Comparison of ENCODE assay signal across 8 mouse cellular contexts in the genomic region with DNA sequence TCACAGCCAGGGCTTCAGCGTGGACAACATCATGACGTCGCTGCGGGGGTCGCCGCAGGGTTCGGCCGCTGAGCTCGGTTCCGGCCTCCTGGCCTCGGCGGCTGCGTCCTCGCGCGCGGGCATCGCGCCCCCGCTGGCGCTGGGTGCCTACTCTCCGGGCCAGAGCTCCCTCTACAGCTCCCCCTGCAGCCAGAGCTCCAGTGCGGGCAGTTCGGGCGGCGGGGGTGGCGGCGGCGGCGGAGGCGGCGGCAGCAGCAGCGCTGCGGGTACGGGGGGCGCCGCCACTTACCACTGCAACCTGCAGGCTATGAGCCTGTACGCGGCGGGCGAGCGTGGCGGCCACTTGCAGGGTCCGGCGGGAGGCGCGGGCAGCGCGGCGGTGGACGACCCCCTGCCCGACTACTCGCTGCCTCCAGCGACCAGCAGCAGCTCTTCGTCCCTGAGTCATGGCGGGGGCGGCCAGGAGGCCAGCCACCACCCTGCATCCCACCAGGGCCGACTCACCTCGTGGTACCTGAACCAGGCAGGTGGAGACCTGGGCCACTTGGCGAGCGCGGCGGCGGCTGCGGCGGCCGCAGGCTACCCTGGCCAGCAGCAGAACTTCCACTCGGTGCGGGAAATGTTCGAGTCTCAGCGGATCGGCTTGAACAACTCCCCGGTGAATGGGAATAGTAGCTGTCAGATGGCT. TPM values are rescaled to one million over a fixed set of nuclear protein-coding genes. Genes with fewer than 3 reads are reported as not detected.
A peak's percentile ranks its signal among the peaks of the same experiment; 100 is the strongest.
DNase-seq lines count a peak whose midpoint lies in the region; ATAC-seq and TF ChIP-seq lines count a peak whose summit lies in the region.

No protein-coding gene starts in this region.

- H3K36me3 ChIP-seq in heart, postnatal 0 days (replicated peaks; ENCODE audit: control insufficient read depth, insufficient read depth, low read length): no peaks in the 10 kb centered on the region
- peaks cover 7% of the 10 kb centered on the region; the same call in 1 of the 2 replicates for H3K36me3 ChIP-seq in limb, embryonic 10.5 days
- H3K36me3 ChIP-seq in midbrain, embryonic 13.5 days: no peaks in the 10 kb centered on the region

- H3K27me3 ChIP-seq in heart, postnatal 0 days (ENCODE audit: control insufficient read depth, insufficient read depth, low read length): peaks cover 85% of the 10 kb centered on the region
- H3K27me3 ChIP-seq in limb, embryonic 10.5 days (ENCODE audit: low read depth, poor library complexity, severe bottlenecking): peaks cover 99% of the 10 kb centered on the region
- H3K27me3 ChIP-seq in midbrain, embryonic 13.5 days: peaks cover 91% of the 10 kb centered on the region

- no peak for TF ChIP-seq CTCF in cortical plate, adult 2 months (IDR thresholded peaks at IDR 0.05; ENCODE audit: extremely low read depth, insufficient read depth, low read length)
- TF ChIP-seq CTCF in heart, postnatal 0 days (IDR thresholded peaks at IDR 0.05; ENCODE audit: low read depth): peak; percentile 12; the same call in 1 of the 2 replicates

- TF ChIP-seq EP300 in heart, postnatal 0 days (IDR thresholded peaks at IDR 0.05; ENCODE audit: low read depth): no peak

- no peak for TF ChIP-seq POLR2A in cortical plate, adult 2 months (IDR thresholded peaks at IDR 0.05; ENCODE audit: extremely low read depth, insufficient read depth, low read length)

- peak overlapping the region; percentile 63; the same call in 1 of the 2 replicates for H3K27ac ChIP-seq in cortical plate, adult 2 months (ENCODE audit: insufficient read depth, low read length)
- H3K27ac ChIP-seq in heart, postnatal 0 days (ENCODE audit: low read depth): peak overlapping the region; percentile 89
- peak overlapping the region; percentile 91 for H3K27ac ChIP-seq in limb, embryonic 10.5 days
- H3K27ac ChIP-seq in midbrain, embryonic 13.5 days: peak overlapping the region; percentile 25; the same call in 1 of the 2 replicates

- under 1% methylated on average over 63 of the region's 73 CpGs for WGBS in heart, postnatal 0 days
- under 1% methylated on average over 69 of the region's 73 CpGs for WGBS in limb, embryonic 10.5 days
- under 1% methylated on average over 50 of the region's 73 CpGs for WGBS in midbrain, embryonic 13.5 days

- DNase-seq in right cerebral cortex, postnatal 4 days: peak; percentile 23
- DNase-seq in right cerebral cortex, postnatal 10 days (ENCODE audit: low spot score in 2 of 2): no peak
- no peak for DNase-seq in heart, postnatal 0 days (ENCODE audit: low spot score)
- peak; percentile 67 for DNase-seq in limb, embryonic 10.5 days (ENCODE audit: low spot score)
- DNase-seq in urinary bladder, adult 2 months (ENCODE audit: low spot score): peak; percentile 67

- H3K9ac ChIP-seq in heart, postnatal 0 days (replicated peaks; ENCODE audit: low read depth, low read length): peak overlapping the region; percentile 89
- peak overlapping the region; percentile 55 for H3K9ac ChIP-seq in midbrain, embryonic 13.5 days (replicated peaks)

- ATAC-seq in heart, postnatal 0 days (ENCODE audit: insufficient read depth, low read depth): no peak
- ATAC-seq in midbrain, embryonic 13.5 days: no peak
- no peak for ATAC-seq in inflammation-experienced regulatory T-cells, adult 6 months

- no peaks in the 10 kb centered on the region for H3K9me3 ChIP-seq in heart, postnatal 0 days (replicated peaks; ENCODE audit: control insufficient read depth, low read length)
- no peaks in the 10 kb centered on the region for H3K9me3 ChIP-seq in limb, embryonic 10.5 days (replicated peaks)
- no peaks in the 10 kb centered on the region for H3K9me3 ChIP-seq in midbrain, embryonic 13.5 days

- peak overlapping the region; percentile 84 for H3K4me2 ChIP-seq in heart, postnatal 0 days (ENCODE audit: low read depth, low read length)
- peak overlapping the region; percentile 88 for H3K4me2 ChIP-seq in midbrain, embryonic 13.5 days (replicated peaks)

- no peaks in the 10 kb centered on the region for H3K4me1 ChIP-seq in cortical plate, adult 2 months (ENCODE audit: control insufficient read depth, insufficient read depth, low read length)
- H3K4me1 ChIP-seq in heart, postnatal 0 days (ENCODE audit: control insufficient read depth, insufficient read depth): no peaks in the 10 kb centered on the region
- peaks cover 71% of the 10 kb centered on the region for H3K4me1 ChIP-seq in limb, embryonic 10.5 days
- H3K4me1 ChIP-seq in midbrain, embryonic 13.5 days (replicated peaks): peaks cover 45% of the 10 kb centered on the region

- H3K4me3 ChIP-seq in cortical plate, adult 2 months (ENCODE audit: insufficient read depth, low read length): peak overlapping the region; percentile 42; the same call in 1 of the 2 replicates
- H3K4me3 ChIP-seq in heart, postnatal 0 days (ENCODE audit: low read depth, low read length): peak overlapping the region; percentile 76
- H3K4me3 ChIP-seq in limb, embryonic 10.5 days: peak overlapping the region; percentile 73
- peak overlapping the region; percentile 46 for H3K4me3 ChIP-seq in midbrain, embryonic 13.5 days (replicated peaks)

RNA-seq across cellular contexts. Expression of a gene that starts 1.8 kb away (rescaled TPM):
- polyA plus RNA-seq in cortical plate, adult 2 months (2012; rRNA removed): 2.3 and 2.8 TPM in 2 replicates
- 20.0 and 22.6 TPM in 2 replicates for total RNA-seq in heart, postnatal 0 days (2014; rRNA removed; ENCODE audit: low replicate concordance)
- polyA plus RNA-seq in heart, postnatal 0 days (2015; fragmentation: Nextera tagmentation; extraction: Ambion mirVana): 1.5 and 1.6 TPM in 2 replicates
- 0.74 and 1.8 TPM in 2 replicates for polyA plus RNA-seq in limb, embryonic 10.5 days (2016; fragmentation: Nextera tagmentation; extraction: Ambion mirVana)
- polyA plus RNA-seq in midbrain, embryonic 13.5 days (2015; fragmentation: Nextera tagmentation; extraction: Ambion mirVana): 0.97 and 1.0 TPM in 2 replicates
- 4.1 and 5.8 TPM in 2 replicates for polyA plus RNA-seq in urinary bladder, adult 2 months (2012; rRNA removed)
- not detected for polyA plus RNA-seq in inflammation-experienced regulatory T-cells, adult 6 months (2017; shearing (Covaris generic))

Comparison
In these comparisons a context has a peak if more than half of its experiments do, and no peak if none do; other contexts are left out.
1. DNase-seq: peak in right cerebral cortex, postnatal 4 days (single experiment), limb, embryonic 10.5 days (single experiment) and urinary bladder, adult 2 months (single experiment); none in right cerebral cortex, postnatal 10 days (0 of 2) and heart, postnatal 0 days (single experiment).
2. H3K27ac ChIP-seq: peak in every context shown above with its lines; median percentile 91 in limb, embryonic 10.5 days; 89 in heart, postnatal 0 days; 63 in cortical plate, adult 2 months; 25 in midbrain, embryonic 13.5 days.
3. Peak in every context shown above with its lines, with median percentiles within 50 percentile points of each other: H3K4me3 ChIP-seq.